Mouse (Mus musculus) forebrain, embryonic 14.5 days (tissue): ENCODE measurements around the gene Unkl. TPM values are rescaled to one million over a fixed set of nuclear protein-coding genes. Genes with fewer than 3 reads are reported as not detected.

Source experiments
- ATAC-seq: fragments of 200-750 bp; cut with Nextera tagmentation; 2 replicates; pipeline ENCODE4 v1.8.0; 2017; ENCODE audit warnings: mild to moderate bottlenecking, moderate library complexity
- DNase-seq: peaks from one replicate; pipeline ENCODE4 v3.0.0-alpha.2; 2015; ENCODE audit warnings: low spot score
- H3K27ac ChIP-seq: fragments of 300-500 bp; sonication (generic); 2 replicates; pipeline ENCODE4 v1.5.1; 2014; ENCODE audit warnings: low read depth, mild to moderate bottlenecking, control low read depth, low read length, moderate library complexity
- H3K27me3 ChIP-seq: fragments of 300-500 bp; sonication (generic); replicated peaks from 2 replicates; pipeline ENCODE4 v1.6.1; 2014; ENCODE audit warnings: low read length, control low read depth, mixed read lengths; ENCODE audit not compliant: control insufficient read depth, insufficient read depth
- H3K36me3 ChIP-seq: fragments of 300-500 bp; sonication (generic); 2 replicates; pipeline ENCODE4 v1.6.1; 2014; ENCODE audit warnings: low read length, control low read depth; ENCODE audit not compliant: control insufficient read depth, insufficient read depth
- H3K4me1 ChIP-seq: fragments of 300-500 bp; sonication (generic); 2 replicates; pipeline ENCODE4 v1.6.1; 2014; ENCODE audit warnings: antibody characterized with exemption, low read length, control low read depth; ENCODE audit not compliant: control insufficient read depth, insufficient read depth
- H3K4me2 ChIP-seq: fragments of 300-500 bp; sonication (generic); 2 replicates; pipeline ENCODE4 v1.6.1; 2014; ENCODE audit warnings: mild to moderate bottlenecking, control low read depth, low read length
- H3K4me3 ChIP-seq: fragments of 300-500 bp; sonication (generic); 2 replicates; pipeline ENCODE4 v1.5.1; 2014; ENCODE audit warnings: low read depth, low read length, control low read depth
- H3K9ac ChIP-seq: fragments of 300-500 bp; sonication (generic); 2 replicates; pipeline ENCODE4 v1.6.1; 2014; ENCODE audit warnings: mild to moderate bottlenecking, low read length, control low read depth, moderate library complexity
- H3K9me3 ChIP-seq: fragments of 300-500 bp; sonication (generic); replicated peaks from 2 replicates; pipeline ENCODE4 v1.6.1; 2016; ENCODE audit warnings: low read length, control low read depth, mixed read lengths; ENCODE audit not compliant: control insufficient read depth
- WGBS: fragments of 180-500 bp; shearing (Covaris S2); extraction: QIAGEN DNeasy Blood & Tissue Kit; methylation state at CpG from one replicate; pipeline ENCODE4 v1.1.7; 2014; 5-methylcytosine and 5-hydroxymethylcytosine counted together
- polyA plus RNA-seq: library from polyadenylated mRNA; unstranded; fragments of >200 nt; fragmentation: Nextera tagmentation; extraction: Ambion mirVana; gene quantifications from 2 replicates; pipeline ENCODE4 v1.2.1, GENCODE M21; 2014

Unkl gene
- polyA plus RNA-seq, 1 experiment from 2014 or later = 6.2 TPM

DNA sequence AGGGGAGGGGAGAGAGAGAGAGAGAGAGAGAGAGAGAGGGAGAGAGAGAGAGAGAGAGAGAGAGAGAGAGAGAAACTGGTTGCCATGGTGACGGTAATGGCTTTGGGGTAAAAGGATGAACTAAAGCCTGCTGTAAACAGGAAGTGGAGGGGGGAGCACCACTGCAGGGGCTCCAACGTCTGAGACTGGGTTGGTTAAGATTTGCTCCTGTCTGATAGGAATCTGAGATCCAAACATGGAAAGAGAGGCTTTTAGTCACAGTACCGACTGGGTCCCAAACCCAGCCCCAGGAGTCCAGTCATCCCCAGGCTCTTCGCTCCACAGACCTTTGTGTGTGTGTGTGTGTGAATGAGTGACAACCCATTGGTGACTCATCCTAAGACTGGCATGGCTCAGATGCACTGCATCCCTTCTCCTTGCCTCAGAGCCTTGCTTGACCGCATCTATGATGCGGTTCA, 69.6 kb downstream of the Unkl start:
- no peak overlapping the region for H3K4me2 ChIP-seq
- no peaks in the 10 kb centered on the region for H3K9me3 ChIP-seq
- H3K27me3 ChIP-seq = peaks cover 8% of the 10 kb centered on the region
- peaks cover 28% of the 10 kb centered on the region for H3K36me3 ChIP-seq
- peaks cover 10% of the 10 kb centered on the region for H3K4me1 ChIP-seq
- H3K9ac ChIP-seq = no peak overlapping the region
- no peak for DNase-seq
- no peak overlapping the region for H3K4me3 ChIP-seq
- ATAC-seq = no peak
- H3K27ac ChIP-seq = no peak overlapping the region
- 59% methylated on average over 6 of the region's 6 CpGs for WGBS

DNA sequence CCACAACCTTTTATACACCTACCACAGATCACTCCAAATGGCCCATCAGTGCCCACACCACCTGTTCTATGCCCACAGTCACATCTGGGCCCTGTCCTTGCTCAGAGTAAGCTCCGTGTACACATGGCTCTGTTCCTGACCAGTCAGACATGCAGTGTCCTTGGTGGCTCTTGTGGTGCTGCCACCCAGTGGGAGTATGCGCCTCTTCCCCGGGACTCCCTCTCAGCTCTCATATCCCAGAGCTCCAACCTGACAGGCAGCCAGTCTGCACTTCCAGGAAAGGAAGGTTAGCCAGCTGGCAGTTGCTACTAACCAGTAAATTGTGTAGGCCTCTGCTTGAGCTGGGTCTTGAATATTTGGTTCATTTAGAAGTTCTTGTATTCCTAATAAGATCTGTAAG, 76.3 kb downstream of the Unkl start:
- ATAC-seq (no peak), DNase-seq (no peak)
- WGBS = 70% methylated on average over 3 of the region's 3 CpGs
- no peak overlapping the region for H3K4me3 ChIP-seq
- H3K27ac ChIP-seq = no peak overlapping the region
- H3K27me3 ChIP-seq = no peaks in the 10 kb centered on the region
- H3K9me3 ChIP-seq = no peaks in the 10 kb centered on the region
- no peak overlapping the region for H3K4me2 ChIP-seq
- peaks cover 81% of the 10 kb centered on the region for H3K36me3 ChIP-seq
- no peaks in the 10 kb centered on the region for H3K4me1 ChIP-seq
- no peak overlapping the region for H3K9ac ChIP-seq

DNA sequence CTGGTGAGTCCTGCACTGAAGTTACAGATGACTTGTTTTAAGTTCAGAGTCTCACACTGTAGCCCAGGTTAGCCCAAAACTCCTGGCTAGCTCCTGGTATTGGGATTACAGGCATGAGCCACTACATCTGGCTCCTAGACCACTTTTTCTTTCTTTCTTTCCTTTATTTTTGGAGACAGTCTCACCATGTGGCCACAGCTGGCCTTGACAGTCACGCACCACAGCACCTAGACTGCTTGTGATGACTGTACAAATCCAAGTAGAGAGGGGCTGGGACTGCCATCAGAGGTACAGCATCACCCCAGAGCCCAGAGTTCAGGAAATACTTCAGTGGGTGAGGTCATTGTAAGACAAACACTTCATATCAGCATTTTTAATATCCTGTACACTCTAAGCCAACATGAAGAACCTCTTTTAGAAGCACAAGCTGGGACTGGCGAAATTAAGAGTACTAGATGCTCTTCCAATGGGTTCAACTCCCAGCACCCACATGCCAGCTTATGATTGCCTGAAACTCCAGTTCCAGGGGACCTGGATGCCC, 82.7 kb downstream of the Unkl start:
- Histone ChIP-seq H3K27me3 (no peaks in the 10 kb centered on the region), H3K4me2 (peak overlapping the region; percentile 99), H3K4me1 (peaks cover 26% of the 10 kb centered on the region), H3K27ac (no peak overlapping the region), H3K36me3 (peaks cover 50% of the 10 kb centered on the region), H3K9me3 (no peaks in the 10 kb centered on the region), H3K4me3 (peak overlapping the region; percentile 99), H3K9ac (peak overlapping the region; percentile 2; the same call in 1 of the 2 replicates)
- DNase-seq = no peak
- WGBS = 82% methylated on average over 2 of the region's 2 CpGs
- no peak for ATAC-seq

DNA sequence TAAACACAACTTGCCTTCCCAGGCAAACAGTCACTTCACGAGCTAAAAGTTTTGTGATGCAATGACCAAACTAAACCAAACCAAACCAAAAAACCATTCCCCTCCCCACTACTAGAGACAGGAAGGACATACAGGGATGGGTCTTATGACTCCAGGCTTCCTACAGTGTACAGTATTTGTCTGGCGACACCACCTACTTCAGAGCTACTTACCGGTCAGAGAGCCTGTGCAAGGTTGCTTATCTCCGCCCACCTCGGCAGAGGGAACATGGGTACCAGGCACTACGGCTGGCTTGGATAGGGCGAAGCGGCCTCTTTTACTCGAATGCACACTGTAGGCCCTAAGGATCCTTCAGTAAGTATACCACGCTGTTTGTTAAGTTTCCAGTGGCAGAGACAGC, 84.1 kb downstream of the Unkl start:
- Histone ChIP-seq H3K27ac (peak overlapping the region; percentile 99; the same call in 1 of the 2 replicates), H3K4me3 (peak overlapping the region; percentile 99), H3K27me3 (no peaks in the 10 kb centered on the region), H3K4me1 (peaks cover 26% of the 10 kb centered on the region), H3K9ac (peak overlapping the region; percentile 99), H3K36me3 (peaks cover 35% of the 10 kb centered on the region), H3K9me3 (no peaks in the 10 kb centered on the region), H3K4me2 (peak overlapping the region; percentile 99)
- DNase-seq (no peak), ATAC-seq (no peak)
- under 1% methylated on average over 10 of the region's 10 CpGs for WGBS

DNA sequence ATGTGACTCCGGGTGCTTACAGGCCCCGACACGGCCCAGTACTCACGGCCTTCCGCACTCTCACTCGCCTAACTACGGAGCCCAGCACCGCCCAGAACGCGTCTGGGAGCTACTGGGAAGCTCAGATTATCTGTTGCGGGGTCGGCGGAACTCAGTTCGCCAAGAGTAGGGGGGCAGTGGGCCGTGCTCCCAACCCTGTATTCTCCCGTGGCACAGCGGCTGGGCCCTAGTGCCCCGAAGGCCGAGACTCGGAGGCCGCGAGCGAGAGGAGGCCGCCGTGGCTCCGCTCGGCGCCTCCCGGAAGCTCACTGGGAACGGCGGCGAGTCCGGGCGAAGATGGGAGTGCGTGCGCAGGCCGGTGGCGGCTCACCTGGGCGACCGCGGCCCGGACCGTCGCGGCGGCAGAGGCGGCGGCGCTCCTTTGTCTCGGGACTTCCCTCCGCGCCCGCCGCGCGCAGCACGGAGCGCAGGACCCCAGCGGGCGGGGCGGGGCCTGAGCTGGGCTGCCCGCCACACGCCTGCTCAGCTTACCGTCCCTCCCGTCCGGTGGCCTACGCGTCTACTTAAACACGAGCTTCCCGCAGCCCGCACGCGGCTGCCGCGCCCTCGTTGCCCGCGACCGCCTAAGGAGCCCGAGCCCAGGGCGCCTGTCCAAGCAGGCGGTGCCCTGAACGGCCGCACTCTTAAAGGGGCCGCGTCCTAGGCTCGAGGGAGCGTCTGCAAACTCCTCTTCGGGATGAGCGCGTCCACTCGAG, 84.9 kb downstream of the Unkl start:
- Histone ChIP-seq H3K9me3 (no peaks in the 10 kb centered on the region), H3K27ac (peak overlapping the region; percentile 99), H3K9ac (peak overlapping the region; percentile 99), H3K4me1 (peaks cover 26% of the 10 kb centered on the region), H3K4me3 (peak overlapping the region; percentile 99), H3K4me2 (peak overlapping the region; percentile 99), H3K36me3 (peaks cover 27% of the 10 kb centered on the region), H3K27me3 (no peaks in the 10 kb centered on the region)
- DNase-seq (peak; percentile 95), ATAC-seq (peak; percentile 92)
- under 1% methylated on average over 82 of the region's 92 CpGs for WGBS

DNA sequence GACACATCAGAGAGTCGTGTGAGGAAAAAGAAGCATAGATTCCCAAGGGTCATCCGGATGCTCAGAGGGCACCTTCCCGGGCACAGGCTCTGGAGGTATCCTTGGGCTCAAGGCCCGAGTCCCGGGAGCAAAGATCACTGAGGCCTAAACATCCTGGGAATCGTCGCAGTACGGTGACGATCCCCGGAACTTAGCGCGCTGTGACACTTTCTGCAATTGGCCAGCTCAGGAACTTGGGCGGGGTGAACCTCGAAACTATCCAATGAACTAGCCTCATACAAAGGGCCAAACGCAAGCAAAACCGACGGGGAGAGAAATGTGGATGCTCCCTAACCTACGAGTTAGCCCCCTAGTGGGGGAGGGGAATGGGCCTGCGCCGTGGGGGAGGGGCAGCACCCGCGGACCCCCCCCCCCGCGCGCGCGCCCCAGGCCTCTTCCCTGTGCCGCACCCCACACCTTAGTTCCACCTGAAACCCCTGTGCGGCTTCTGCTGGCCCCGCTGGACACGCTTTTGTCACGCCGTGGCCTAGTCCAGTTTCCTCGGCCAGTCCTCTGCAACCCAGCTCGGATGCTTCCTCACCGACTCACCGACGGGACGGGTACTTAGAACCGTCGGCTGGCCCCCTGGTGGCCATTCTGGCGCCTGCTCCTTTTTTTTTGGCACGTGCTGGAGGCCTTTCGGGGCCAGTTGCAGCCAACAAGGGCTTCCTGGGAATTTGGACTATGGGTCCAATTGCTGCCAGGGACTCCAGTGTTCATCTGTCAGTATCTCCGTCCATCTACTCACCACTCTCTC, 85.7 kb downstream of the Unkl start:
- Histone ChIP-seq H3K9me3 (no peaks in the 10 kb centered on the region), H3K4me3 (peak overlapping the region; percentile 99), H3K27me3 (no peaks in the 10 kb centered on the region), H3K36me3 (peaks cover 19% of the 10 kb centered on the region), H3K4me1 (peaks cover 26% of the 10 kb centered on the region), H3K4me2 (peak overlapping the region; percentile 99), H3K27ac (peak overlapping the region; percentile 99), H3K9ac (peak overlapping the region; percentile 99)
- ATAC-seq = peak; percentile 90
- peak; percentile 98 for DNase-seq
- under 1% methylated on average over 45 of the region's 45 CpGs for WGBS

DNA sequence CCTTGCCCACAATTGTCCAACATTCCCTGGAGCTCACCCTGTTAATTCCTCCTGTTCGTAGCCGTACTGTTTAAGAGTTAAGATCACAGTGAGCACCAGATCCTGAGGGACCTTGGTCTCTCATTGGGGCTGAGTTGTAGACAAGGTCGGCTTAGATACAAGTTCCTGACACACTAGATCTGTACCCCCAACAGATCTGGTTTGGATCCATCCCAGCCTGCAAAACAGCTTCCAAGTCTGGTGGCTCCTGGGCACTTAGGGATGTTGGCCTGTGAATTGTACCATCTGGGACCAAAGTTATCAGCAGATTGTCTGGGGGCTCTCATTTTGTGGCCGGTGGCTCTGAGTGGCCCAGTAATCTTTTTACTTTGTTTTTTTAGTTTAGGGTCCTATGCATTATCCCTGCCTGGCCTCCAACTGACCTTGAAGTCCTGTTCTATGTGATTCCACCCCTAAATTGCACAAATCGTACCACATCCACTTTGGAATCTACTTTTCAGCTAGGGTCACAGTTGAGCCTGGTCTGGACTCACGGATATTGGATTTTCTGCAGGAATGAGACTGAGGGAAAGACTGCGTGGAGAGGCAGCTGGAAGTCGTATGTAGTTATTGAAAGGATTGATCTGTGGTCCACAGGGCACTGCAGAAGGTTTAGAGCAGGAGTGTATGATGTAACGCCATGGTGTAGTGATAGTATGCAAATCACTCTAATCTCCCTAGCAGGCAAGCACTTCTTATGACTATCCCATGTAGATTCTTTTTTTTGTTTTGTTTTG, 86.6 kb downstream of the Unkl start, which contains the start of gene Ube2i:
Gene Ube2i (minus strand): TSS at position 52 of the 776 bp plus-strand sequence.
- Histone ChIP-seq H3K4me2 (peak within 1 kb of the TSS; percentile 99), H3K4me3 (peak within 1 kb of the TSS; percentile 99), H3K36me3 (peaks cover 11% of the 10 kb centered on the region), H3K27me3 (no peaks in the 10 kb centered on the region), H3K27ac (peak within 1 kb of the TSS; percentile 99), H3K9me3 (no peaks in the 10 kb centered on the region), H3K4me1 (peaks cover 26% of the 10 kb centered on the region), H3K9ac (peak within 1 kb of the TSS; percentile 99)
- ATAC-seq = no peak
- DNase-seq = no peak
- 87% methylated on average over 9 of the region's 9 CpGs for WGBS

DNA sequence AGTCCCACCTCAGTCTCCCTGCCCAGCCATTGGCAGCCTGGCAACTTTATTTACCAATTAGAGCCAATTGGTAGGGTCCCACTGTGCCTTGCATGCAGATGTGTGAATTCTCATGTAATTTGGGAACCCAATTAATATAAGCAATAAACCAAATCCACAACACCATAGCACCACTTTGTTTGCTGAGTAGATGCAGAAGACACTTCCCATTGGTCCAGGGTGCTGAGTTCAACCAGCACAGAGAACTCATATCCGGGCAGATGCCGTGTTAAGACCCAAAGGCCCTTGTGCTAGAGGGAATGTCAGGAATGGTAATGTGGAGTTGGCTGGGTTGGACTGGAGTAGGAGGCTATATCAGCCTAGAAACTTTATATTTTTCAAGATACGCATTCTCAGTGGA, 87.6 kb downstream of the Unkl start:
- Histone ChIP-seq H3K4me3 (no peak overlapping the region), H3K9ac (no peak overlapping the region), H3K27ac (no peak overlapping the region), H3K4me2 (no peak overlapping the region), H3K9me3 (no peaks in the 10 kb centered on the region), H3K36me3 (peaks cover 2% of the 10 kb centered on the region), H3K4me1 (peaks cover 19% of the 10 kb centered on the region), H3K27me3 (no peaks in the 10 kb centered on the region)
- WGBS = 94% methylated on average over 3 of the region's 3 CpGs
- DNase-seq (no peak), ATAC-seq (no peak)
